Mouse (Mus musculus) stomach, embryonic 16.5 days (tissue): ENCODE results near the gene Tmem265. TPM values are rescaled to one million over a fixed set of nuclear protein-coding genes. Genes with fewer than 3 reads are reported as not detected.

Experiments used
- ATAC-seq: fragments of 200-750 bp; cut with Nextera tagmentation; 2 replicates; pipeline ENCODE4 v1.8.0; 2017; ENCODE audit warnings: moderate number of reproducible peaks, moderate TSS enrichment; ENCODE audit not compliant: insufficient read depth, low FRiP score
- H3K27ac ChIP-seq: fragments of 300-500 bp; sonication (generic); 2 replicates; pipeline ENCODE4 v1.5.1; 2014; ENCODE audit warnings: low read length
- H3K27me3 ChIP-seq: fragments of 300-500 bp; sonication (generic); 2 replicates; pipeline ENCODE4 v1.6.1; 2014; ENCODE audit warnings: low read length, control low read depth, mixed read lengths; ENCODE audit not compliant: control insufficient read depth, insufficient read depth
- H3K36me3 ChIP-seq: fragments of 300-500 bp; sonication (generic); 2 replicates; pipeline ENCODE4 v1.6.1; 2014; ENCODE audit warnings: low read length; ENCODE audit not compliant: control insufficient read depth, insufficient read depth
- H3K4me1 ChIP-seq: fragments of 300-500 bp; sonication (generic); 2 replicates; pipeline ENCODE4 v1.6.1; 2014; ENCODE audit warnings: low read length, control low read depth, mixed read lengths; ENCODE audit not compliant: control insufficient read depth, insufficient read depth
- H3K4me2 ChIP-seq: fragments of 300-500 bp; sonication (generic); 2 replicates; pipeline ENCODE4 v1.6.1; 2014; ENCODE audit warnings: low read depth, low read length, mixed read lengths
- H3K4me3 ChIP-seq: fragments of 300-500 bp; sonication (generic); replicated peaks from 2 replicates; pipeline ENCODE4 v1.5.1; 2014; ENCODE audit warnings: mild to moderate bottlenecking, low read length
- H3K9ac ChIP-seq: fragments of 300-500 bp; sonication (generic); 2 replicates; pipeline ENCODE4 v1.6.1; 2014; ENCODE audit warnings: low read length
- H3K9me3 ChIP-seq: fragments of 300-500 bp; sonication (generic); replicated peaks from 2 replicates; pipeline ENCODE4 v1.6.1; 2016; ENCODE audit warnings: low read length, control low read depth; ENCODE audit not compliant: control insufficient read depth
- WGBS: fragments of 180-500 bp; shearing (Covaris S2); extraction: QIAGEN DNeasy Blood & Tissue Kit; methylation state at CpG from one replicate; pipeline ENCODE4 v1.1.7; 2014; 5-methylcytosine and 5-hydroxymethylcytosine counted together
- polyA plus RNA-seq: library from polyadenylated mRNA; unstranded; fragments of >200 nt; fragmentation: Nextera tagmentation; extraction: Ambion mirVana; gene quantifications from 2 replicates; pipeline ENCODE4 v1.2.1, GENCODE M21; 2015

Tmem265 gene
- 10.1 and 14.0 TPM in 2 replicates for polyA plus RNA-seq

DNA sequence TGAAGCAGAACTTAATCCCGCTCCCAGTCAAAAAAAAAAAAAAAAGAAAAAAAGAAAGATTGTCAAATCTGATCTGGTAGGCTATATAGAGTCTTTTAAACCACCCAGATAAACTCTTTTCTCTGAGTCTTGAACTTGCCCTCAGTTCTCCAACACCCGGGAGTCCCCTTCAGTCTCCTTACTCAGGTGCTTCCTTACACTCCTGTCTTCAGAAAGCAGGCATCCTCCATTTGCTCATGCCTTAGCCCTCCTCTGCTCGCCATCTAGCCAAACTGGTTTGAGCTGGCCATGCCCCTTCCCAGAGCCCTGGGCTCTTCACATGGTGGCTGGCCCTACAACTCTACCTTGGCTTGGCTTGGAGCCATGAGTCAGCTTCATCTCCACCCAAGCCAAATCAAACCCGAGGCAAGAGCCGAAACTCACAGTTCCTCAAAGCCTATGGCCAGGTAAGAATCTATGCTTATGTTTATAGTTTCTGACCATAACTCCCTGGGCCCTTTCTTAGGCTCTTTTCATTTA lies at the start of gene Tmem265:
Tmem265 (plus strand) TSS at position 51 of the 519 bp plus-strand sequence.
- WGBS, result 84% methylated on average over 5 of the region's 5 CpGs
- H3K4me1 ChIP-seq, result no peaks in the 10 kb centered on the region
- H3K4me3 ChIP-seq, result no peak within 1 kb of the TSS
- no peak within 1 kb of the TSS for H3K9ac ChIP-seq
- no peak within 1 kb of the TSS; the same call in 1 of the 2 replicates for H3K27ac ChIP-seq
- ATAC-seq, result no peak
- no peak within 1 kb of the TSS for H3K4me2 ChIP-seq
- H3K9me3 ChIP-seq, result no peaks in the 10 kb centered on the region
- no peaks in the 10 kb centered on the region for H3K27me3 ChIP-seq
- H3K36me3 ChIP-seq, result peaks cover 44% of the 10 kb centered on the region

DNA sequence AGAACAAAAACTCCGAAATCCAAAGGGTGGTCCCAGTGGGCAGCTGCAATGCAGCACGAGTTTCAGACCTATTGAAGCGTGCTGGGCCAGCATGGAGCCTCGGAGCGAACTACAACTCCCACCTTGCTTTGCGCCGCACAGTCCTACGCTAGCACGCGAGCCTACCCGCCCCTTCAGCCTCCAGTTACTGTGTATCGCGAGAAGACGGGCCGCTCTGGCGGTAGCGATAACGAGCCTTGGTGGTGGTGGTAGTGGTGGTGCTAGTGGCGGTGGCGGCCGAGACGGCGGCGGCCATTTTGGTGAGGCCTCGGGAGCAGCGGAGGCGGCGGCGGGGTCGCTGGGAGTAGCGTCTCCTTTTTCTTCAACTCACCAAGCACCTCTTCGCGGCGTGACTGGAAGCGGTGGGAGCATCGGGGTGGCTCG lies 49.4 kb upstream of the Tmem265 start, which contains the start of gene Srcap:
Srcap (plus strand) TSS at position 176 of the 423 bp plus-strand sequence.
- H3K4me3 ChIP-seq, result peak within 1 kb of the TSS; percentile 91
- H3K9ac ChIP-seq, result peak within 1 kb of the TSS; percentile 94
- ATAC-seq, result peak; percentile 97
- no peaks in the 10 kb centered on the region for H3K9me3 ChIP-seq
- under 1% methylated on average over 37 of the region's 37 CpGs for WGBS
- peaks cover 17% of the 10 kb centered on the region for H3K4me1 ChIP-seq
- peak within 1 kb of the TSS; percentile 99 for H3K27ac ChIP-seq
- peaks cover 7% of the 10 kb centered on the region; the same call in 1 of the 2 replicates for H3K36me3 ChIP-seq
- peak within 1 kb of the TSS; percentile 67 for H3K4me2 ChIP-seq
- H3K27me3 ChIP-seq, result no peaks in the 10 kb centered on the region

DNA sequence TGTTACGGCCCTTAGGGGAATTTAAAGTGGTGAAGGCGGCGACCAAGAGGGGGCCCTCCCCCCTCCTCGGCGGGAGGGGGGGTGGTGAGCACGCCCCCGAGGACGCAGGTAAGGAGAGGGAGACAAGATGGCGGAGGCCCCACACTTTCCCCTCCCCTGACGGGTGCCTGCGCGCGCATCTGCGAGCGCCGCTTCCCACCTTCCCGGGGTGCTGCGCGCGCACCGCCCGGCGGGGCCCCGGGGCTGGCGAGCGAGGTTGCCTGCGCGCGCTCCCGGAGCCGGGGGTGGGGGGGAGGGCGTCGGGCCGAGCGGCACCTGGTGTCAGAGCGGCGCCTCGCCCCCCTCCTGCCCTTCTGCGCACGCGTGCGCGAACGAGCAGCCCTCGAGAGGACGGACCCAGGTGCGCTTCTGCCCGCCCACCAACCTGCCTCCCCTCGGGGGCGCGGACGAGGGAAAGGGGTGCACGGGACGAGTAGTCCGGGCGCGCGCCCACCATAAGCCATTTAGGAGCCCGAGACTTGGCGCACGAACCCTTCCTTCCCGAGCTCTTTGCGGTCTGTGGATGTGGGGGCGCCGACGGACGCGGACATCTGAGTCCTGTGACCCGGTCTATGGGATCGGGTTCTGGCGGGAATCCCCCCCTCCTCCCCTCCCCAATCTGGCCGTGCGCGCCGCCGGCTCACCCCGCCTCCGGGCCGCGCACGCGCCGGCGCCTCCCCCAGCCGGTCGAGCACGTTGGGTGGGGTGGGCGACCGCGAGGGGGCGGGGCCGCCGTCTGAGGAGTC lies 48.8 kb upstream of the Tmem265 start:
- no peaks in the 10 kb centered on the region for H3K9me3 ChIP-seq
- 0% methylated on average over 72 of the region's 93 CpGs for WGBS
- no peaks in the 10 kb centered on the region for H3K27me3 ChIP-seq

DNA sequence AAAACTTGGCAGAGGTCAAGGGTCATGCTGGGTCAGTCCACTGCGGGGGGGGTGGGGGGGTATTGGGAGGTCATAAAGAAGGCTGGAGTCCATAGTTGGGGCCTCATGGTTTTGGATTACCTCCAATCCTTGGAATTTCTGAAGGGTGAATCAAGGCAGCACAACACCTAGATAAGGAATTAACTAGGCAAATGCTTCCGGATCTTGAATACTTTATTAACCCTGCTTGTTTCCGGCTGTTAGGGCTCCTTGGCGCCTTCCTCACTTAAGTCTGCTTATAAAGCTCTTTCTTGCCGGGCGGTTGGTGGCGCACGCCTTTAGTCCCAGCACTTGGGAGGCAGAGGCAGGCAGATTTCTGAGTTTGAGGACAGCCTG lies 48.2 kb upstream of the Tmem265 start:
- Histone ChIP-seq H3K9ac (peak overlapping the region; percentile 94), H3K4me1 (peaks cover 17% of the 10 kb centered on the region)
- WGBS, result 29% methylated on average over 8 of the region's 8 CpGs

More for the DNA sequence above, 48.8 kb upstream of the Tmem265 start:
- ATAC-seq, result peak; percentile 91
- Histone ChIP-seq H3K4me1 (peaks cover 17% of the 10 kb centered on the region), H3K4me3 (peak overlapping the region; percentile 91), H3K27ac (peak overlapping the region; percentile 99), H3K4me2 (peak overlapping the region; percentile 67), H3K9ac (peak overlapping the region; percentile 94), H3K36me3 (peaks cover 11% of the 10 kb centered on the region; the same call in 1 of the 2 replicates)

DNA sequence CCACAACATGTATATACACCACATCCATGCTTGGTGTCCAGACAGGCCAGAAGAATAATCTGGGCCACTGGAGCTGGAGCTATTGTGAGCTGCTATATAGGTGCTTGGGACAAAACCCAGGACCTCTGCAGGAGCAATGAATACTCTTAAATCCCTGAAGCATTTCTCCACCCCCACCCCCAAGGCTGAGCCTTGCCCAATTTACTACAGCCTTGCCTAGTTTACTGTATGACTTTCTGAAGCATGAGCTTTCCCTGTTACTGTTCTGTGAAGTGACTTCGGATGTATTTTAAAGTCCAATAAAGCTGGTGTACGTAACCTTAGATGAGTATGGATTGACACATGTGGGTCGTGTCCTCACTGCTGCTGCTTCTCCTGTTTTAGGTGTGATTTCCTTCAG lies 47.4 kb upstream of the Tmem265 start:
- H3K4me3 ChIP-seq, result peak overlapping the region; percentile 91
- WGBS, result 66% methylated on average over 3 of the region's 3 CpGs
- H3K27me3 ChIP-seq, result no peaks in the 10 kb centered on the region
- peak overlapping the region; percentile 67 for H3K4me2 ChIP-seq
- H3K36me3 ChIP-seq, result peaks cover 11% of the 10 kb centered on the region; the same call in 1 of the 2 replicates
- no peak overlapping the region; the same call in 1 of the 2 replicates for H3K9ac ChIP-seq
- H3K9me3 ChIP-seq, result no peaks in the 10 kb centered on the region
- ATAC-seq, result no peak
- peak overlapping the region; percentile 99 for H3K27ac ChIP-seq
- peaks cover 17% of the 10 kb centered on the region for H3K4me1 ChIP-seq

More for the DNA sequence above, 48.2 kb upstream of the Tmem265 start:
- peak overlapping the region; percentile 67 for H3K4me2 ChIP-seq
- no peaks in the 10 kb centered on the region for H3K27me3 ChIP-seq
- H3K4me3 ChIP-seq, result peak overlapping the region; percentile 91
- peaks cover 11% of the 10 kb centered on the region; the same call in 1 of the 2 replicates for H3K36me3 ChIP-seq
- peak overlapping the region; percentile 99 for H3K27ac ChIP-seq
- no peaks in the 10 kb centered on the region for H3K9me3 ChIP-seq
- ATAC-seq, result no peak

DNA sequence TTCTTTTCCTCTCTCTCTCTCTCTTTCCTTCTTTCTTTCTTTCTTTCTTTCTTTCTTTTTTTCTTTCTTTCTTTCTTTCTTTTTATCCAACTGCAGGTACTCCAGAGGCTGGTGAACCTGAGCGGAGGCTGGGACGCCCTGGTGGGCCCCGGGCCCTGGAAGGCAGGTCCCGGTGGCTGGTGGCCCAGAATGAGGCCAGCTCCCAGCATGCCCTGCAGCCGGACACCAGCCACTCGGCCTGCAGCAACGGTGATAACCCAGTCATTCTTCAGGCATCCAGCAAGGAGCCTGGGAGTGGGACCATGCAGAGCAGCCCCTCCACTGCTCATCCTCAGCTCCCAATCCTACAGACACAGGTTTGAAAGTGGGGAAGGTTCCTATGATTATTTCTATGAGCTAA lies 45.3 kb upstream of the Tmem265 start:
- H3K9me3 ChIP-seq, result no peaks in the 10 kb centered on the region
- H3K9ac ChIP-seq, result no peak overlapping the region
- H3K4me2 ChIP-seq, result no peak overlapping the region
- ATAC-seq, result no peak
- H3K27ac ChIP-seq, result no peak overlapping the region
- 92% methylated on average over 7 of the region's 7 CpGs for WGBS
- peaks cover 17% of the 10 kb centered on the region for H3K4me1 ChIP-seq
- H3K36me3 ChIP-seq, result peaks cover 16% of the 10 kb centered on the region; the same call in 1 of the 2 replicates
- no peak overlapping the region for H3K4me3 ChIP-seq
- H3K27me3 ChIP-seq, result no peaks in the 10 kb centered on the region

DNA sequence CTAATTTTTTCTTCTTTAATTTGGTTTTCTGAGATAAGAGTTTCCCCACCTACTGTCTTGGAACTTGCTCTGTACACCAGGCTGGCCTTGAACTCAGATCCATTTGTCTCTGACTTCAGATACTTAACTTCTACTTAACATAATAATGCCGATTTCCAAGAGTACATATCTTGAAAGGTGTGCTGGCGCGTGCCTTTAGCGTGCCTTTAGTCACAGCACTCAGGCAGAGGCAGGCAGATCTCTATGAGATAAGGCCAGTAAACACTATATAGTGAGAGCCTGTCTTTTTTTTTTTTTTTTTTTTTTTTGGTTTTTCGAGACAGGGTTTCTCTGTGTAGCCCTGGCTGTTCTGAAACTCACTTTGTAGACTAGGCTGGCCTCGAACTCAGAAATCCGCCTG lies 44.8 kb upstream of the Tmem265 start:
- Histone ChIP-seq H3K4me1 (peaks cover 14% of the 10 kb centered on the region), H3K9me3 (no peaks in the 10 kb centered on the region), H3K4me2 (no peak overlapping the region), H3K4me3 (no peak overlapping the region), H3K9ac (no peak overlapping the region), H3K27me3 (no peaks in the 10 kb centered on the region), H3K36me3 (peaks cover 18% of the 10 kb centered on the region), H3K27ac (no peak overlapping the region)
- ATAC-seq, result no peak
- WGBS, result 95% methylated on average over 6 of the region's 7 CpGs

DNA sequence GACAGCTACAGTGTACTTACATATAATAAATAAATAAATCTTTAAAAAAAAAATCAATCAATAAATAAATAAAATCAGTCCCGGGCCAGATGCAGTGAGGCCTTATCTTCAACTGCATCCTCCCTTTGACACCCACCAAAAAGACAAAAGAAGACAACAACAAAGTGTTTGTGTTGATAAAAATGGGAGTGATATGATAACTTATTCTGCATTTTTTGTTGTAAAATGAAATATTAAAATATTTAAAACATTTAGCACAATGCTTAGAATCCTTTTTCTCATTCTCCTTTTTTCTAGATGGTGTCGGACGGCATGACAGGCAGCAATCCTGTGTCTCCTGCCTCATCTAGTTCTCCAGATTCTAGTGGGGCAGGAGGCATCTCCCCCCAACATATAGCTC lies 41.9 kb upstream of the Tmem265 start, which contains the start of gene Gm42715:
Gm42715 (plus strand) TSS at position 301 of the 400 bp plus-strand sequence.
- H3K4me1 ChIP-seq, result no peaks in the 10 kb centered on the region
- H3K27ac ChIP-seq, result no peak within 1 kb of the TSS
- 87% methylated on average over 3 of the region's 3 CpGs for WGBS
- ATAC-seq, result no peak
- no peak within 1 kb of the TSS for H3K9ac ChIP-seq
- H3K36me3 ChIP-seq, result peaks cover 22% of the 10 kb centered on the region
- no peaks in the 10 kb centered on the region for H3K9me3 ChIP-seq
- no peak within 1 kb of the TSS for H3K4me3 ChIP-seq
- H3K4me2 ChIP-seq, result no peak within 1 kb of the TSS
- no peaks in the 10 kb centered on the region for H3K27me3 ChIP-seq

DNA sequence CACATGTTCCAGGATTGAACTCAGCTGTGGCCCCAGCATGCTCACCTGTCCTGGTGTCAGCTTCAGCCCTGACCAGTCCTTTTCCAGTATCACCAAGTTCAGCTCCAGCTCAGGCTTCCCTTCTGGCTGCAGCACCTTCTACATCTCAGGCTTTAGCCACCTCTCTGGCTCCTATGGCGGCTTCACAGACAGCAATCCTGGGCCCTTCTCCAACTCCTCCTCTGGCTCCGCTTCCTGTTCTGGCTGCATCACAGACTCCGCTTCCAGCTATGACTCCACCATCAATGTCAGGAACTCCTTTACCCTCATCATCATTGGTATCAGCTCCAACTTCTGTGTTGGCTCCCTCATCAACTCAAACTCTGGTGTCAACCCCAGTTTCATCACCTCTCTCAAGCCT lies 19.5 kb upstream of the Tmem265 start:
- 89% methylated on average over 3 of the region's 3 CpGs for WGBS

More for the DNA sequence above, 19.5 kb upstream of the Tmem265 start:
- Histone ChIP-seq H3K9me3 (no peaks in the 10 kb centered on the region), H3K4me1 (no peaks in the 10 kb centered on the region), H3K4me2 (no peak overlapping the region), H3K27me3 (no peaks in the 10 kb centered on the region), H3K36me3 (peaks cover 51% of the 10 kb centered on the region), H3K9ac (no peak overlapping the region), H3K4me3 (no peak overlapping the region), H3K27ac (no peak overlapping the region)
- no peak for ATAC-seq
